Mouse (Mus musculus): ENCODE results near the gene Gm5767.

- no peak for TF ChIP-seq ZNF384 (IDR thresholded peaks at IDR 0.05; ENCODE audit: low read depth, low read length)
- no peak for TF ChIP-seq ZC3H11A (IDR thresholded peaks at IDR 0.05; ENCODE audit: borderline replicate concordance, low read depth, low read length)
- no peak for TF ChIP-seq MAFK (IDR thresholded peaks at IDR 0.05; ENCODE audit: insufficient read depth, low read depth, low read length)
- no peak for TF ChIP-seq HCFC1 (IDR thresholded peaks at IDR 0.05; ENCODE audit: borderline replicate concordance, insufficient read depth, low read length)
These were observed 49.1 kb upstream of the Gm5767 start for GRCm38 (mm10) chr16:8631428-8631827.
